Mouse (Mus musculus) limb, embryonic 11.5 days (tissue): ENCODE measurements at regions not wholly inside any gene's neighbourhood (a gene's known extent, or its start where the extent isn't known, plus 50 kb on each side); places are given as distances from the start of the nearest gene placed in this dataset.

Experiments
- ATAC-seq: fragments of 200-750 bp; cut with Nextera tagmentation; 2 replicates; pipeline ENCODE4 v1.8.0; 2017; ENCODE audit warnings: low read depth; ENCODE audit not compliant: insufficient number of reproducible peaks, low FRiP score, low TSS enrichment
- DNase-seq: peaks from one replicate; pipeline ENCODE4 v3.0.0-alpha.2; 2015; ENCODE audit warnings: low spot score
- H3K27ac ChIP-seq: fragments of 300-500 bp; sonication (generic); replicated peaks from 2 replicates; pipeline ENCODE4 v1.5.1; 2014; ENCODE audit warnings: low read depth, mild to moderate bottlenecking, low read length
- H3K27me3 ChIP-seq: fragments of 300-500 bp; sonication (generic); 2 replicates; pipeline ENCODE4 v1.6.1; 2014; ENCODE audit warnings: mild to moderate bottlenecking, low read length, mixed read lengths; ENCODE audit not compliant: control insufficient read depth, insufficient read depth
- H3K36me3 ChIP-seq: fragments of 300-500 bp; sonication (generic); 2 replicates; pipeline ENCODE4 v1.6.1; 2014; ENCODE audit warnings: mild to moderate bottlenecking, low read length, moderate library complexity, mixed read lengths; ENCODE audit not compliant: control insufficient read depth, insufficient read depth
- H3K4me1 ChIP-seq: fragments of 300-500 bp; sonication (generic); 2 replicates; pipeline ENCODE4 v1.6.1; 2014; ENCODE audit warnings: low read length, mixed read lengths; ENCODE audit not compliant: control insufficient read depth, insufficient read depth
- H3K4me2 ChIP-seq: fragments of 300-500 bp; sonication (generic); 2 replicates; pipeline ENCODE4 v1.6.1; 2014; ENCODE audit warnings: low read depth, mild to moderate bottlenecking, moderate library complexity; ENCODE audit not compliant: severe bottlenecking
- H3K4me3 ChIP-seq: fragments of 300-500 bp; sonication (generic); 2 replicates; pipeline ENCODE4 v1.5.1; 2014; ENCODE audit warnings: low read depth, low read length
- H3K9ac ChIP-seq: fragments of 300-500 bp; sonication (generic); 2 replicates; pipeline ENCODE4 v1.6.1; 2014; ENCODE audit warnings: mild to moderate bottlenecking, low read length
- H3K9me3 ChIP-seq: fragments of 300-500 bp; sonication (generic); 2 replicates; pipeline ENCODE4 v1.6.1; 2016; ENCODE audit warnings: low read length; ENCODE audit not compliant: control insufficient read depth
- WGBS: fragments of 180-500 bp; shearing (Covaris S2); extraction: QIAGEN DNeasy Blood & Tissue Kit; methylation state at CpG from one replicate; pipeline ENCODE4 v1.1.7; 2014; 5-methylcytosine and 5-hydroxymethylcytosine counted together

- Histone ChIP-seq H3K27me3 (no peaks in the 10 kb centered on the region), H3K4me1 (no peaks in the 10 kb centered on the region; the same call in 1 of the 2 replicates), H3K27ac (no peak overlapping the region), H3K9me3 (no peaks in the 10 kb centered on the region), H3K4me2 (no peak overlapping the region), H3K9ac (no peak overlapping the region), H3K4me3 (no peak overlapping the region), H3K36me3 (no peaks in the 10 kb centered on the region)
- no peak for DNase-seq
- no peak for ATAC-seq
- 12% methylated on average over 6 of the region's 6 CpGs for WGBS
These were observed 177.7 kb downstream of the Pros1 start for GRCm38 (mm10) chr16:63031802-63032201.

GRCm38 (mm10) chr16:63049100-63049499, 195.0 kb downstream of the Pros1 start:
- no peak overlapping the region for H3K4me2 ChIP-seq
- H3K4me3 ChIP-seq = no peak overlapping the region
- no peaks in the 10 kb centered on the region for H3K9me3 ChIP-seq
- WGBS = 69% methylated on average over 1 of the region's 1 CpGs
- no peaks in the 10 kb centered on the region for H3K36me3 ChIP-seq
- ATAC-seq (no peak), DNase-seq (no peak)
- no peaks in the 10 kb centered on the region for H3K27me3 ChIP-seq
- H3K9ac ChIP-seq = no peak overlapping the region
- H3K4me1 ChIP-seq = no peaks in the 10 kb centered on the region
- no peak overlapping the region for H3K27ac ChIP-seq

- no peak overlapping the region for H3K9ac ChIP-seq
- H3K27me3 ChIP-seq = no peaks in the 10 kb centered on the region
- no peaks in the 10 kb centered on the region for H3K36me3 ChIP-seq
- H3K4me2 ChIP-seq = no peak overlapping the region
- DNase-seq = no peak
- H3K4me3 ChIP-seq = no peak overlapping the region
- H3K4me1 ChIP-seq = no peaks in the 10 kb centered on the region
- no peaks in the 10 kb centered on the region for H3K9me3 ChIP-seq
- no peak overlapping the region for H3K27ac ChIP-seq
- no peak for ATAC-seq
These were observed 208.8 kb downstream of the Pros1 start for GRCm38 (mm10) chr16:63062883-63063282.

- Histone ChIP-seq H3K9me3 (no peaks in the 10 kb centered on the region), H3K27ac (no peak overlapping the region), H3K27me3 (no peaks in the 10 kb centered on the region), H3K36me3 (no peaks in the 10 kb centered on the region), H3K4me3 (no peak overlapping the region), H3K4me1 (no peaks in the 10 kb centered on the region), H3K9ac (no peak overlapping the region), H3K4me2 (no peak overlapping the region)
- DNase-seq = no peak
- ATAC-seq = no peak
- WGBS = 90% methylated on average over 2 of the region's 2 CpGs
These were observed 215.9 kb downstream of the Pros1 start for GRCm38 (mm10) chr16:63069987-63070386.

GRCm38 (mm10) chr16:63075814-63076213, 221.7 kb downstream of the Pros1 start:
- WGBS = 30% methylated on average over 4 of the region's 4 CpGs
- ATAC-seq (peak; percentile 68; the same call in 1 of the 2 replicates), DNase-seq (no peak)
- H3K27ac ChIP-seq = no peak overlapping the region
- no peaks in the 10 kb centered on the region for H3K9me3 ChIP-seq
- no peak overlapping the region for H3K4me2 ChIP-seq
- H3K27me3 ChIP-seq = no peaks in the 10 kb centered on the region
- H3K4me3 ChIP-seq = no peak overlapping the region
- H3K36me3 ChIP-seq = no peaks in the 10 kb centered on the region
- H3K9ac ChIP-seq = no peak overlapping the region
- no peaks in the 10 kb centered on the region for H3K4me1 ChIP-seq

GRCm38 (mm10) chr16:63081383-63081782, 227.3 kb downstream of the Pros1 start:
- ATAC-seq = no peak
- Histone ChIP-seq H3K4me1 (no peaks in the 10 kb centered on the region), H3K36me3 (no peaks in the 10 kb centered on the region), H3K4me3 (no peak overlapping the region), H3K4me2 (no peak overlapping the region), H3K27me3 (no peaks in the 10 kb centered on the region), H3K27ac (no peak overlapping the region), H3K9ac (no peak overlapping the region), H3K9me3 (no peaks in the 10 kb centered on the region)
- DNase-seq = no peak
- 71% methylated on average over 3 of the region's 3 CpGs for WGBS

- no peak for ATAC-seq
These were observed 229.1 kb downstream of the Pros1 start for GRCm38 (mm10) chr16:63083256-63083655.

GRCm38 (mm10) chr16:63084021-63084756, 230.1 kb downstream of the Pros1 start:
- DNase-seq = no peak
- H3K4me1 ChIP-seq = no peaks in the 10 kb centered on the region
- no peaks in the 10 kb centered on the region for H3K36me3 ChIP-seq
- no peak overlapping the region for H3K9ac ChIP-seq
- peak; percentile 44; the same call in 1 of the 2 replicates for ATAC-seq
- no peak overlapping the region for H3K4me2 ChIP-seq
- no peak overlapping the region for H3K4me3 ChIP-seq
- H3K27me3 ChIP-seq = no peaks in the 10 kb centered on the region
- WGBS = 30% methylated on average over 10 of the region's 10 CpGs
- H3K9me3 ChIP-seq = no peaks in the 10 kb centered on the region
- no peak overlapping the region for H3K27ac ChIP-seq

More at GRCm38 (mm10) chr16:63083256-63083655, 229.1 kb downstream of the Pros1 start:
- no peak for DNase-seq
- H3K27ac ChIP-seq = no peak overlapping the region
- no peaks in the 10 kb centered on the region for H3K36me3 ChIP-seq
- 76% methylated on average over 5 of the region's 5 CpGs for WGBS
- H3K4me3 ChIP-seq = no peak overlapping the region
- no peaks in the 10 kb centered on the region for H3K9me3 ChIP-seq
- no peaks in the 10 kb centered on the region for H3K4me1 ChIP-seq
- H3K27me3 ChIP-seq = no peaks in the 10 kb centered on the region
- H3K4me2 ChIP-seq = no peak overlapping the region
- H3K9ac ChIP-seq = no peak overlapping the region
